Mouse (Mus musculus): ENCODE results near the gene 2010111I01Rik. TPM values are rescaled to one million over a fixed set of nuclear protein-coding genes. Genes with fewer than 3 reads are reported as not detected.
"Not testable (repeated sequence)": the region's sequence is repeated elsewhere in the genome, so short reads cannot be mapped to it uniquely, and the experiment has no call there.

Gene 2010111I01Rik
- total RNA-seq, 2 experiments from 2014 or later, result 89.8 to 91.4 TPM

GRCm38 (mm10) chr13:62970515-62971269, 6.0 kb downstream of the 2010111I01Rik start:
- Histone ChIP-seq H3K27ac (no peak overlapping the region), H3K4me3 (no peak overlapping the region)
- no peak for DNase-seq (ENCODE audit: low spot score in 2 of 2)
- no peak for TF ChIP-seq CTCF (conservative IDR thresholded peaks at IDR 0.05)

GRCm38 (mm10) chr13:62972403-62972802, 7.7 kb downstream of the 2010111I01Rik start:
- no peak for TF ChIP-seq CTCF (conservative IDR thresholded peaks at IDR 0.05)
- DNase-seq (ENCODE audit: low spot score in 2 of 2), result no peak
- H3K4me3 ChIP-seq, result no peak overlapping the region
- no peak overlapping the region for H3K27ac ChIP-seq

GRCm38 (mm10) chr13:62973111-62973510, 8.4 kb downstream of the 2010111I01Rik start:
- no peak for TF ChIP-seq CTCF (conservative IDR thresholded peaks at IDR 0.05)
- no peak overlapping the region for H3K4me3 ChIP-seq
- DNase-seq (ENCODE audit: low spot score in 2 of 2), result no peak
- no peak overlapping the region for H3K27ac ChIP-seq

- no peak overlapping the region for H3K27ac ChIP-seq
- no peak for DNase-seq (ENCODE audit: low spot score in 2 of 2)
These were observed 13.4 kb downstream of the 2010111I01Rik start for GRCm38 (mm10) chr13:62978104-62978503.

GRCm38 (mm10) chr13:62978784-62979183, 14.1 kb downstream of the 2010111I01Rik start:
- no peak for TF ChIP-seq CTCF (conservative IDR thresholded peaks at IDR 0.05)
- H3K27ac ChIP-seq, result no peak overlapping the region
- no peak overlapping the region for H3K4me3 ChIP-seq
- no peak for DNase-seq (ENCODE audit: low spot score in 2 of 2)

More at GRCm38 (mm10) chr13:62978104-62978503, 13.4 kb downstream of the 2010111I01Rik start:
- no peak for TF ChIP-seq CTCF (conservative IDR thresholded peaks at IDR 0.05)
- no peak overlapping the region for H3K4me3 ChIP-seq

GRCm38 (mm10) chr13:62979215-62979614, 14.5 kb downstream of the 2010111I01Rik start:
- DNase-seq (ENCODE audit: low spot score in 2 of 2), result no peak
- Histone ChIP-seq H3K27ac (no peak overlapping the region), H3K4me3 (no peak overlapping the region)
- TF ChIP-seq CTCF (conservative IDR thresholded peaks at IDR 0.05), result no peak

GRCm38 (mm10) chr13:62980131-62980530, 15.4 kb downstream of the 2010111I01Rik start:
- Histone ChIP-seq H3K27ac (no peak overlapping the region), H3K4me3 (no peak overlapping the region)
- no peak for TF ChIP-seq CTCF (conservative IDR thresholded peaks at IDR 0.05)
- no peak for DNase-seq (ENCODE audit: low spot score in 2 of 2)

- no peak overlapping the region for H3K4me3 ChIP-seq
- TF ChIP-seq CTCF (conservative IDR thresholded peaks at IDR 0.05), result no peak
- no peak overlapping the region for H3K27ac ChIP-seq
- no peak for DNase-seq (ENCODE audit: low spot score in 2 of 2)
These were observed 19.8 kb downstream of the 2010111I01Rik start for GRCm38 (mm10) chr13:62984485-62984884.

- peak in 1 of 2 experiments; percentile 28 for DNase-seq (ENCODE audit: low spot score in 2 of 2)
- Histone ChIP-seq H3K27ac (no peak overlapping the region), H3K4me3 (no peak overlapping the region)
- TF ChIP-seq CTCF (conservative IDR thresholded peaks at IDR 0.05), result no peak
These were observed 25.3 kb downstream of the 2010111I01Rik start for GRCm38 (mm10) chr13:62989891-62990490.

GRCm38 (mm10) chr13:62993543-62994477, 29.1 kb downstream of the 2010111I01Rik start:
- Histone ChIP-seq H3K4me3 (no peak overlapping the region), H3K27ac (no peak overlapping the region)
- DNase-seq (ENCODE audit: low spot score in 2 of 2), result no peak
- TF ChIP-seq CTCF (conservative IDR thresholded peaks at IDR 0.05), result no peak

- TF ChIP-seq CTCF (conservative IDR thresholded peaks at IDR 0.05), result no peak
- Histone ChIP-seq H3K27ac (no peak overlapping the region), H3K4me3 (no peak overlapping the region)
- DNase-seq (ENCODE audit: low spot score in 2 of 2), result no peak
These were observed 32.1 kb downstream of the 2010111I01Rik start for GRCm38 (mm10) chr13:62996767-62997166.

- not testable (repeated sequence) for DNase-seq (ENCODE audit: low spot score in 2 of 2); H3K4me3 ChIP-seq; H3K27ac ChIP-seq
These were observed 42.8 kb downstream of the 2010111I01Rik start for GRCm38 (mm10) chr13:63007491-63007890.

All from layer of hippocampus, adult 2 months (tissue).